Mouse (Mus musculus): ENCODE results near the gene Pcdh20. TPM values are rescaled to one million over a fixed set of nuclear protein-coding genes. Genes with fewer than 3 reads are reported as not detected.

The Pcdh20 gene
- polyA plus RNA-seq, 1 experiment from 2014 or later: 0.23 TPM

GRCm38 (mm10) chr14:88443304-88443703 lies 27.9 kb downstream of the Pcdh20 start:
- no peak for ATAC-seq (replicated peaks; ENCODE audit: insufficient number of reproducible peaks, low FRiP score, low TSS enrichment)
- Histone ChIP-seq H3K9me3 (replicated peaks; ENCODE audit: control insufficient read depth, low read length) (no peaks in the 10 kb centered on the region), H3K36me3 (ENCODE audit: control insufficient read depth, insufficient read depth, low read length) (no peaks in the 10 kb centered on the region), H3K4me1 (ENCODE audit: control insufficient read depth, insufficient read depth, low read length) (no peaks in the 10 kb centered on the region), H3K9ac (ENCODE audit: low read depth, low read length) (no peak overlapping the region), H3K27ac (ENCODE audit: low read depth, low read length) (no peak overlapping the region), H3K4me2 (no peak overlapping the region), H3K27me3 (ENCODE audit: control insufficient read depth, insufficient read depth, low read length) (no peaks in the 10 kb centered on the region), H3K4me3 (ENCODE audit: low read depth, low read length) (no peak overlapping the region)
- 63% methylated on average over 5 of the region's 5 CpGs for WGBS (ENCODE audit: insufficient replicate concordance)

GRCm38 (mm10) chr14:88429393-88429792 lies 41.8 kb downstream of the Pcdh20 start:
- Histone ChIP-seq H3K27me3 (ENCODE audit: control insufficient read depth, insufficient read depth, low read length) (no peaks in the 10 kb centered on the region), H3K9ac (ENCODE audit: low read depth, low read length) (no peak overlapping the region), H3K36me3 (ENCODE audit: control insufficient read depth, insufficient read depth, low read length) (no peaks in the 10 kb centered on the region), H3K4me2 (no peak overlapping the region), H3K9me3 (replicated peaks; ENCODE audit: control insufficient read depth, low read length) (no peaks in the 10 kb centered on the region), H3K4me3 (ENCODE audit: low read depth, low read length) (no peak overlapping the region), H3K27ac (ENCODE audit: low read depth, low read length) (no peak overlapping the region), H3K4me1 (ENCODE audit: control insufficient read depth, insufficient read depth, low read length) (no peaks in the 10 kb centered on the region)
- ATAC-seq (replicated peaks; ENCODE audit: insufficient number of reproducible peaks, low FRiP score, low TSS enrichment): no peak
- 87% methylated on average over 7 of the region's 7 CpGs for WGBS (ENCODE audit: insufficient replicate concordance)

GRCm38 (mm10) chr14:88427370-88427769 lies 43.8 kb downstream of the Pcdh20 start:
- no peaks in the 10 kb centered on the region for H3K36me3 ChIP-seq (ENCODE audit: control insufficient read depth, insufficient read depth, low read length)
- no peak overlapping the region for H3K27ac ChIP-seq (ENCODE audit: low read depth, low read length)
- no peak overlapping the region for H3K4me3 ChIP-seq (ENCODE audit: low read depth, low read length)
- no peak overlapping the region for H3K4me2 ChIP-seq
- no peak for ATAC-seq (replicated peaks; ENCODE audit: insufficient number of reproducible peaks, low FRiP score, low TSS enrichment)
- H3K9ac ChIP-seq (ENCODE audit: low read depth, low read length): no peak overlapping the region
- WGBS (ENCODE audit: insufficient replicate concordance): 92% methylated on average over 1 of the region's 1 CpGs
- no peaks in the 10 kb centered on the region for H3K27me3 ChIP-seq (ENCODE audit: control insufficient read depth, insufficient read depth, low read length)
- H3K9me3 ChIP-seq (replicated peaks; ENCODE audit: control insufficient read depth, low read length): no peaks in the 10 kb centered on the region
- no peaks in the 10 kb centered on the region for H3K4me1 ChIP-seq (ENCODE audit: control insufficient read depth, insufficient read depth, low read length)

Measured in heart, embryonic 11.5 days (tissue).